Mouse (Mus musculus): ENCODE measurements around the gene Naa60.
"Not testable (repeated sequence)": the region's sequence is repeated elsewhere in the genome, so short reads cannot be mapped to it uniquely, and the experiment has no call there.

Naa60 gene

DNA sequence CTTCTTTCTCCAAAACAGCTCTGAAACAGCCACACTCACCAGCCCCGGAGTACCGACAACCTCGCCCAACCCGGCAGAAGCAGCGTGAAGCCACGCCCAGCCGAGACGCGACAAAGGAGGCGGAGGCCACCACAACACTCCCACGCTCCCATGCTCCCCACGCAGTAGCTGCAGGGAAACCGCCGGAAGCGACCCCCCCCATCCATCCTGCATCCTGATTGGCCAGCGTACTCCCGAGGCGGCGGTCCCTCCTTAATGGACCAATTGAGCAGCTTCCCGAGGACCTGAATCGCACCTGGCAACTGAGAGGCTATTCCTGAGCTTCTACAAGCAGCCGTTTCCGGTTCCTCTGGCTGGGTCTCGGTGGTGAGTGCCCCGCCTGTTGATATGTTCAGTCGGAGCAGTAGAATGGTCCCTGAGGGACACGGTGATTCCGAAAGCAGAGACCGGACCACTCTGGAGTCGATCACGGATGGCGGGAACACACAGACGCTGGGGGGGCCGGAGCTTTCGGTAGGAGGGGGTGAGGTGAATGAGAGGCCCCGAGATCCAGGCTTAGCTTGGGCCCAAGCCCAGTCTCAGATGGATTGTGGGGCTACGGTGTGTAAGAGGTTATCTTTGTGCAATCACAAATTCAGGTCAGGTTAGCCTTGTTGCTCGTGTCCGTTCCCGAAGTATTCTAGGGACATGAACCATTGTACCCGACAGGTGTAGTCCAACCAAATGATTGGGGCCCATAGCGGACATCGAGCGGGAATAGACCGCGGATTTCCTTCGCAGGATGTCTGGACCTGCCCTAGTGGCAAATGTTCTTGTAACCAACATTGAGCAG lies at the start of gene Naa60:
Gene Naa60, plus strand, starts transcription at position 160 of the 832 bp plus-strand sequence.
- DNase-seq: peak; percentile 93

DNA sequence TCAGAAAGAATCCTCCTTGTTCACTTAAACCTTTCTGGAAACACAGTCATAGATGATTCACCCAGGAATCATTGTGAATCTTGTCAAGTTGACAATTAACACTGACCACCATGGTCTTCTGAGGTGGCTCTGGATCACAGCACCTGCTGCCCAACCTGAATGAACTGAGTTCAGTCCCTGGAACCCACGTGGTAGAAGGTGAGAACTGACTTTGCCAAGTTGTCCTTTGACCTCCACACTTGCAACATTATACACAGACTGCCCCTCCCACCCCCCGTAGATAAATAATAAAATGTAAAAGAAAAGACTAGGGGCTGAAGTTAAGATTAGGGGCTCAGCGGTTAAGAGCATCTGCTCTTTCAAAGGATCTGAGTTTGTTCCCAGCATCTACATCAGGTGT lies 44.2 kb upstream of the Naa60 start:
- no peak for DNase-seq

DNA sequence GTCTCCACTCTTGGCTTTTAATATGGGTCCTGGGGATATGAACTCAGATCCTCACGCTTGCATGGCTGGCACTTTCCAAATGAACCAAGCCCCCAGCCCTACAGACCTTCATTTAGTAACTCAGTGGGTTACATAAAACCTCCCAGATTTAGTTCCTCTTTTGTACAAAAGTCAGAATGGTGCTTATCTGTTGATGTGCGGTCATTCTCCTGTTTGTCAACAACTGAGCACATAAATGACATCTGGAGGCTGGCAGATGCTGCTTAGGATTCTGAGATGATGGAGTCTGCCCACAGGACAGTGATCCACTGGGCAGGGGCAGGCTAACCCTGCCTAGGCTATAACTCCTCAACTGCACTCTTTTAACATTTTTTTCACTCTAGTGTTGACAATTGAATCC lies 42.4 kb upstream of the Naa60 start:
- no peak for DNase-seq

DNA sequence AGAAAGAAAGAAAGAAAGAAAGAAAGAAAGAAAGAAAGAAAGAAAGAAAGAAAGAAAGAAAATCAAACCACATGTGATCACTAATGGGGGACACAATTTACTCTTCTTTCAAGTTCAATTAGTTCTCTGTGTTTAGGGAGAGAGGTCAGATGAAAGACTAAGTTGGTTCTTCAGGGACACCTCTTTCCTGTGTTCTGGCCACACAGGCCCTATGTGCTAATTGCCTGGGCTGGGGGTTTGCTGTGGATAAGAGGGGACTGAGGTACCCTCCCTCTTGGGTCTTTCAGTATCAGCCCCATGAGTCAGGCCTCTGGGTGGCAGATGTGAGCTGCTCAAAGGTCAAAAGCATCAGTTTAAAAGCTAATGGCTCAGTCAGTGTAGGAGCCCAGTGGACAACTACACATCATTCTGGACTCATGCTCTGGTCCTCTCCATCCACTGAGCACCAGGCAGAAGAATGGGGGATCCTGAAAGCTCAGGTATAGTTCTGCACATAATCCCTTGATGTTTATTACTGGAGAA lies 41.5 kb upstream of the Naa60 start, which contains the start of gene Olfr15:
Gene Olfr15, plus strand, starts transcription at position 291 of the 522 bp plus-strand sequence.
- no peak for DNase-seq

DNA sequence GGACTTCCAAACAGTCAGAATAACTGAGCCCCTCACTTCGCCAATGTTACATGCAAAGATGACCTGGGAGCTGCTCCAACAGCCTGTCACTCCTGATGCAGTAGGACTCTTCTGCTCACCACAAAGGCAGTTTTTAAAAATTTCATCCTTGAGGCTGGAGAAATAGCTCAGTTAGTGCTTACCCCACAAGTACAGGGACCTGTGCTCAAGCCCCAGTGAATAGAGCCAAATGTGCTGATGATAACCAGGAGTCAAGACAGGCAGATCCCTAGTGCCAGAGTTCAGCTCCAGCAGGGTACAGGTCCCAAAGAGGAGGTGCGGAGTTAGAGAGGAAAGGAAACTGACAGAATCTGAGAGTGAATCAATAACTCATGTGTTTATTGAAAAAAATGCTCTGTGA lies 36.7 kb upstream of the Naa60 start:
- DNase-seq: no peak

DNA sequence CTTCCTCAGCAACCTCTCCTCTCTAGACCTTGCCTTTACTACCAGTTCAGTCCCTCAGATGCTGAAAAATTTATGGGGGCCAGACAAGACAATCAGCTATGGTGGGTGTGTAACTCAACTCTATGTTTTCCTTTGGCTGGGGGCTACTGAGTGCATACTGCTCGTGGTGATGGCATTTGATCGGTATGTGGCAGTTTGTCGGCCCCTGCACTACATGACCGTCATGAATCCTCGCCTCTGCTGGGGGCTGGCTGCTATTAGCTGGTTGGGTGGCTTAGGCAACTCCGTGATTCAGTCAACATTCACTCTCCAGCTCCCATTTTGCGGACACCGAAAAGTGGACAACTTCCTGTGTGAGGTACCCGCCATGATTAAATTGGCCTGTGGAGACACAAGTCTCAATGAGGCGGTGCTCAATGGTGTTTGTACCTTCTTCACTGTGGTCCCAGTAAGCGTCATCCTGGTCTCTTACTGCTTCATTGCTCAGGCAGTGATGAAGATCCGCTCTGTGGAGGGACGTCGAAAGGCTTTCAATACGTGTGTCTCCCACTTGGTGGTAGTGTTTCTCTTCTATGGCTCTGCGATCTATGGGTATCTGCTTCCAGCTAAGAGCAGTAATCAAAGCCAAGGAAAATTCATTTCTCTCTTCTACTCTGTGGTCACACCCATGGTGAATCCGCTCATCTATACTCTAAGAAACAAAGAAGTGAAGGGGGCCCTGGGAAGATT lies 32.9 kb upstream of the Naa60 start:
- no peak for DNase-seq

DNA sequence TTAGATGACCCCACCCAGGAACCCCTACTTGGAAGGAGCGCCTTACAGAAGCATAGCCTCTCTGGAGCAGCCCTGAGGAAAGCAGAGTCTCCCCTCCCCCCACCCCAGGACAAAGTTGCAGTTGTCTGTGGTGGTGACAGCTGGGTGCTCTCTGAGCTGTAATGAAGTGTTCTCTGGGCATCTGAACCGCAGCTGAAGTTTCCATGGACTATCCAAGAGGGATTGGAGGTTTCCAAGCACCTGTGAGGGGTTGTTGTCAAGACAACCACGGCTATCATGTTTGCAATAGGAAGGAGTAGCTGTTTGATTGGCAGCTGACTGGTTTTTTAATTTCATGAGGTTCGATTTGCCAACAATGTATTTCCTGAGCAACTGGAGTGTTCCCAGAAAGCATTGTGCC lies 29.2 kb upstream of the Naa60 start:
- no peak for DNase-seq

DNA sequence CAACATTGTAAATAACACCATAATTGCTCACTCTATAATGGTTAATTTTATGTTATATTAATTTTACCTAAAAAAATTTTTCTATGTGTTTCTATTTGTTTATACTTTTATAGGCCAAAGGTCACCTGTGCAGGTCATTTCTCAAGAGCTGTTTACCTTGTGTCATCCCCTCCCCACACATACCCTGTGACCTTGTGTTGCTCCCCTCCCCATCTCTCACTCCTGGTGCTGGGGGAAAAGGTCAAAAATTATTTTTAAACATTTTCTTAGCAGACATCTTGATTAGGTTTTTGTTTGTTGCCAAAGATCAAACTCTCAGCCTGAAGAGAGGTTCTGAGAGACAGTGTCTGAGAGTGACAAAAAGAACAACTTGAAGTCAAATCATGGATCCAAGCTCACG lies 28.4 kb upstream of the Naa60 start:
- DNase-seq: no peak

DNA sequence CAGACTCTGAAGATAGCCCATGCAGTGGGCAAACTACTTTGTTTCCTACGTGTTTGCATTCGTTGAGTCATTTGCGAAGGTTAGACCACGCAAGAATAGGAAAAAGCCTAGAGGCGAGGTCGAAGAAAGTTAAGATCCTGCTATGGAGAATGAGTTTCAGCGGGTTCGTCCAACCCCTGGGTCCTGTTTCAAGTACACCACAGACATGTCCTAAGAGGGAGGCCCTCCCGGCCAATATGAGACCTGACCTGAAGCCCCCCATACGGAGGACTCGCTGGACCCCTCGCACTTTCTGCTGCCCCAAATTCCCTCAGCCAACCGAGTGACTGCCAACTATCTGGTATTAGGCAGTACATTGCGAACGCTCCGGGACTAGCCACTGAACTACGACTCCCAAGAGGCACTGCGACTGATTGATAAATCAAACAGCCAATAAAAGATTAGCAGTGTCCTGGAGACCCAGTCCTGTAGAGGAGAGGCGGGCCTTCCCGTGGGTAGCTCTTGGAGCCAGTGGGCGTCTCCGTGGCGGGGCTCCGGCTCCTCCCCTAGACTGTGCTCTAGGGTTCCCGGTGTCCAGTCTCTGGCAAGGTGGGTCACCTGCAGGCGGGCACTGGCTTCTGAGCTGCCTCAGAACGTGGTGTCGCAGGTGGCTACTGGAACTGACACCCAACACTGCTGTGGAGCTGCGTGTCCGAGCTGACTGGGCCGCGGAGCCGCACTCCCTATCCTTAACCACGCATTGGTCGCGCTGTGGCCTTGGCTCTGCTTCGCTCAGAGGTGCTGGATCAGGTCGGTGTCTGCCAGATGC lies 25.3 kb upstream of the Naa60 start, which contains the start of gene Zfp174:
Gene Zfp174, plus strand, starts transcription at position 558 of the 808 bp plus-strand sequence.
- peak; percentile 98 for DNase-seq

DNA sequence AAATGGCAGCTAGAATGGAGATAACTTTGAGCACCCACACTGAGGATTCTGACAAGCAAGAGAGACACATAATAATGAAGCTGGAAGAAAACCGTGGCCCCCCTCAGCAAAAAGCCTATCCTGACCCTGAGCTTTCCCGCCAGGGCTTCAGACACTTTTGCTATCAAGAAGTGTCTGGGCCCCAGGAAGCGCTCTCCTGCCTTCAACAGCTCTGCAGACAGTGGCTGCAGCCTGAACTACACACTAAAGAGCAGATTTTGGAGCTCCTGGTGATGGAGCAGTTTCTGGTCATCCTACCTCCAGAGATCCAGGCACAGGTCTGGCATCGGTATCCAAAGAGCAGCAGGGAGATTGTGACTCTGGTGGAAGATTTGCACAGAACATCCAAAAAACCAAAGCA lies 24.3 kb upstream of the Naa60 start:
- DNase-seq: no peak

DNA sequence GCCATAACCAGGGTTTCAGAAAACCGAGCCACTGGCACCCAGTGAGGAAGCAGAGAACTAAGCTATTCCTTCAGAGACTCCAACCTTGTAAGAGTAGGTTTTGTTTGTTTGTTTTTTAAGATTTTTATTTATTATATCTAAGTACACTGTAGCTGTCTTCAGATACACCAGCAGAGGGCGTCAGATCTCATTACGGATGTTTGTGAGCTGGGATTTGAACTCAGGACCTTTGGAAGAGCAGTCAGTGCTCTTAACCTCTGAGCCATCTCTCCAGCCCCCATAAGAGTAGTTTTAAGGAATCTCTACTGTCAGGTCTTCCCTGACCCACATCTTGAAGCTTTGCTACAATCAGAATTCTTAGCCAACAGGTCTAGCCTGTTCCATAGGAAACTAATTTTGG lies 23.8 kb upstream of the Naa60 start:
- DNase-seq: no peak

DNA sequence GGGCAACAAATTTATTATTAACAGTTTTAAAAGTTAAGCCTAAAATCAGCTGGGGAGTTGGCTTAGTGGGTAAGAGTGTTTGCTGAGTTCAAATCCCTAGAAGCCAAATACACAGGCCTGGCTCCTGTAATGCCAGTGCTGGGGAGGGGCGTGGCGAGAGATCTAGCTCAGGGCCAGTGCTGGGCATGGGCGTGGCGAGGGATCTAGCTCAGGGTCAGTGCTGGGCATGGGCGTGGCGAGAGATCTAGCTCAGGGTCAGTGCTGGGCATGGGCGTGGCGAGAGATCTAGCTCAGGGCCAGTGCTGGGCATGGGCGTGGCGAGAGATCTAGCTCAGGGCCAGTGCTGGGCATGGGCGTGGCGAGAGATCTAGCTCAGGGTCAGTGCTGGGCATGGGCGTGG lies 20.9 kb upstream of the Naa60 start:
- DNase-seq: not testable (repeated sequence)

DNA sequence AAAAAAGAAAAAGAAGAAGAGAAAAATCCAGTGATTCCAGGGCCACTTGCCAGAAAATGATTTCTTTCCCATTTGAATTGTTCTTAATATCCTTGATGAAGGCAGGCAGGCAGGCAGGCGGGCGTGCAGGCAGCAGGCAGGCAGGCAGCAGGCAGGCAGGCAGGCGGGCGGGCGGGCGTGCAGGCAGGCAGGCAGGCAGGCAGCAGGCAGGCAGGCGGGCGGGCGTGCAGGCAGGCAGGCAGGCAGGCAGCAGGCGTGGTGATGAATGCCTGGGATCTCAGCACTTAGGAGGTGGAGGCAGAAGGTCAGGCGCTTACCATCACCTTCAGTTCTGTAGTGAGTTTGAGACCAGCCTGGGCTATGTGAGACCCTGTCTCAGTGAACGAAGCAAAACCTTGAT lies 19.6 kb upstream of the Naa60 start:
- no peak for DNase-seq

DNA sequence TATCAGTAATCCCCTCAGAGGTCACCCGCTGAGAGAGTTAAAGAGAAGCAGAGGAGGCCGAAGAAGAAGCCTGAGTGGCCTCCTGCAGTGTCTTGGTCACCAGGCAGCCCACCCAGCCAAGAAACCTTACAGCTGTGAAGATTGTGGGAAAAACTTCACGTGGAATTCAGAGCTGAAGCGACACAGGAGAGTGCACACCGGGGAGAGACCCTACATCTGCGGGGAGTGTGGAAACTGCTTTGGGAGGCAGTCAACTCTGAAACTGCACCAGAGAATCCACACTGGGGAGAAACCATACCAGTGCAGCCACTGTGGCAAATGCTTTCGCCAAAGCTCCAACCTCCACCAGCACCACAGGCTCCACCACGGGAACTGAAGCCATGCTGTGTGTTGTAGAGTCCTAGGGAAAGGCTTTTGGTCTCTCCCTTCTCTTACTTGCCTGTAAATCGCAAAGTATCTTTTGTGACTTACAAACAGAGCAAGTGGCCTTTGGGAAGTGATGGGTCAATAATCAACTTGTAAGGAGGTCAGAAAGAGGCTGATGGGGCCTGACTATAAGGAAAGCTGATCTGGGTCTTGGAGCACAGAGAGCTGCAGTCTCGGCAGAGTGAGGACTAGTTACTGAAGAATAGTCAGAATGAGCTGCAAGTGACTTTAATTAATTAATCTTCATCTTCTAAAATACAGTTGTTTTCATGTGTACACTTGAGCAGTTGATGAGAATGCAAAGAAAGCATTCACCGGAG lies 17.6 kb upstream of the Naa60 start:
- no peak for DNase-seq

DNA sequence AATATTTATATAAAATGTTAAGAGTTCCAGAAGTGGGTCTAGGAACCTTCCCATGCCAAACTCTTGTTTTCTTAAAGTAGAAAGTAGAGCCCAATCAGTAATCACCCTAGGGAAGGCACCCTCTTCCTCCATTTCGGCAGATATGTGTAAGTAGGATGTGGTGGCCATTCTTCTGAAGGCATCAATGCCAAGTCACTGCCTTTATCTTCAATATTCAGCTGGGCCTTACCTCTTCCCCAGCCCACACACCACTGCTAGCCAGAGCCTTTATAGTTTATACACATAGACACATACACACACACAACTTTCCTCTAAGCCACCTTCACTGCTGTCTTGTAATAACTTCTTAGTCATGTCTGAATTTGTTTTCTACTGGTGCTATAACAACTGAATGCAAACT lies 16.4 kb upstream of the Naa60 start:
- no peak for DNase-seq

DNA sequence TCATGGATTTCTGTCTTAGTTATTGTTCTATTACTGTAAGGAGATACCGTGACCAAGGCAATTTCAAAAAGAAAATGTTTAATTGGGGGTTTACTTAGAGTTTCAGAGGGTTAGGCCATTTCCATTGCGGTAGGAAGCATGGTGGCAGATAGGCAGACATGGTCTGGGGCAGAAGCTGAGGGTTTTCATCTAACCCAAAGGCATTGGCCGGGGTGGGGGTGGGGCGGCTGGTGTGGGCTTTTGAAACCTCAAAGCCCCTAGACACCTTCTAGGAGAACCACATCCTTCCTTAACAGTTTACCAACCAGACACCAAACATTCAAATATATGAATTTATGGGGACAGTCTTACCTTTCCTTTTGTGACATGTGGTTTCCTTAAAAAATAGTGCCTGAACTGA lies 12.9 kb upstream of the Naa60 start:
- DNase-seq: no peak

DNA sequence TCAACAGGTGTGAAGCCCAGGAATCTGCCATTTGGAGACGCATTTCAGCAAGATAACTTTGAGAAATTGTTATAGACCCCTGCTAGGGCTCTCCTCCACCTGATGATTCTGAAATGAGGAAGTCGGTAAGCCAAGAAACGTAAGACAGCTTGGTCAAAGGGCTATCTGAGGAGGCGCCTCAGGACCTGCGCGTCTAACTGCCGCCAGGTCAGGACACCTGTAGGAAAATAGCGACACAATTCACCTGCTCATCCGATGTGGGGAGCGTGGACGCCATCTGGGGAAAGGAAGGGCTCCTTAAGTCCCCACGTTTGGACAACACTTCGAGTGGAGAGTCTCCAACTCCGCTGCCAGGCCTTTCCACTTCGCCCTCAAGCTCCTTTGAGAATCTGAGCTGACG lies 360 bp upstream of the Naa60 start:
- no peak for DNase-seq

DNA sequence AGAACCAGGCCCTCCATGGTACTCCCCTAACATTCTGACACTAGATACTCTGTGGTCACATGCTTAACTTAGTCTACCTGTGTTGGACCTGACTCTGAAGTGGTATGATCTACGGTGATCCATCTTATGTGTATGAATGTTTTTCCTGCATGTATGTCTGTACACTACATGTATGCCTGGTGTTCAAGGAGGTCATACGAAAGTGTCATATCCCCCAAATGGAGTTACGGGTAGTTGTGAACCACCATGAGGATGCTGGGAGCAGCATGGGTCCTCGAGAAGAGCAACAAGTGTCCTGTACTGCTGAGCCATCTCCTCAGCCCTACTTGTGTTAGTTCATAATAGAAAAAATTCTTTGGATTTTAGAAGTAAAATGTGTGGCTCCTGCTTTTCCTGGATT lies 4.2 kb downstream of the Naa60 start:
- no peak for DNase-seq

DNA sequence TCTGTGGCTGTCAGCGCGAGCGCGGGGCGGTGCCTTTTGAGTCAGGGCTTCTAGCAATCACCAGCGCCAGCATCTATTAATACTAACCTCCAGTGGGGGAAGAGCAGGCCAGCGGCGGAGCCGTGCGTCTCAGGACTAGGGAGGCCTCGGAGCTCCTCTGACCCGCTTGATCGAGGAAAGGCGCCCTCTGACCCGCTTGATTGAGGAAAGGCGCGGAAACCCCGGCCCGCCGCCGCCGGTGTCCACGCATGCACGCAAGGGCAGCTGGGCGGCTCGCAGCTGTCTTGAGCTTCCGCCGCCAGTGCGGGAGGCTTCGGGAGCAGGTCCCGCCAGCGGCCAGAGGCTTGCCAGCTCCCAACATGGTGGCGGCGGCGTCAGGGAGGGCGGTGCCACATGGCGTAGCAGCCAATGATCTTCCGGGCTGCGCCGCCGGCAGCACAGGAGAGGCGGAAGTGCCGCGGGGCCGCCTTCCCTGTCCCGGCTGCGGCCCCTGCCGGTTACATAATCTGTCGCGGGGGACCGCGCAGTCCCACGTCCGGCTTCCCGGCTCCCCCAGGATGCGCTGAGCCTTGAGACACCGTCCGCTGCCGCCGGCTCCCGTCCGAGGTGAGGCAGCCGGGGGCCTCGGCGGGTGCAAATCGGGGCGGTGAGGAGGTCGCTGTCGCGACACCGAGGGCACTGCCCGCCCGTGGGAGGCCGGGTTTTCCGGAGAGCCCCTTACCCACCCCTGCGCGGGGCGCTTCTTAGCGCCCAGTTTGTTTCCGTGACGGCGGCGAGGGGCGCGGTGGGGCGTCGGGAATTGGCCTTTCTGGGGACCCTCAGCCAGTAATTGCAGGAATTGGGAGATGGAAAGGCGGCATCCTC lies 12.3 kb downstream of the Naa60 start, which contains the start of the genes Zfp597 and Gm20695:
Gene Zfp597, minus strand, starts transcription at position 361 of the 864 bp plus-strand sequence.
Gene Gm20695, plus strand, starts transcription at position 448 of the 864 bp plus-strand sequence.
- DNase-seq: peak; percentile 95

DNA sequence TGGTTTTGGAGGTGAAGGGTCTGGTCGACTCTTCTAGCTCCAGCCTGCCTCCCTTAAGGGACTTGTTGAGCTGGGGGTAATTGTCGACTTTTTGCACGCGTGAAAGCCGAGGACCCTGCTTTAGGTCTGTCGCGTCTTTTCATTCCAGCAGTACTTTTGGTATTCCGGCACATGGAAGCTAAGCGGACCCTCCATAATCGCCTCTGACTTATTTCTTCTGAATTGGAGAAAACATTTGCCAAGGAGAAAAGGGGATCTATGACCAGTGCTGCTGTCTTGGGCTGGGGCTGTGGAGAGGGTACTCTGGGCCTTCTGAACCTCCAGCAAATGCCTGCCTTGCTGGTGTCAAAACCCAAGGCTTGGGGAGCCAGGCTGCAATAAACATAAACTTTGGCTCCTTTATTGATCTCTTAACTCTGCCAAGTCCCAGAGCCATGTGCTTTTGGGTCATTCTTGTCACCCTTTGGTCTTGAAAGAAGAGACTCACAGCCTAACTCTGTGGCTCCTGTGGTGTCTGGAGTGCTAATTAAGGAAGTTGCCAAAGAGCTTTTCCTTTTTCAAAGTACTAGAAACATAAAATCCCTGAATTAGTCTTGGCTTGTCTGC lies 13.0 kb downstream of the Naa60 start:
- DNase-seq: peak; percentile 44

All from cerebellum, adult 9-11 months (tissue).